Mouse (Mus musculus) CD8-positive naive resting alpha-beta T cell, adult 2 months (primary cell): ENCODE results near the gene Agfg2.
"Not testable (repeated sequence)": the region's sequence is repeated elsewhere in the genome, so short reads cannot be mapped to it uniquely, and the experiment has no call there.

ENCODE experiments used
- DNase-seq, 2 experiments: peaks; one replicate each; pipeline ENCODE4 v3.0.0; 2022; ENCODE audit warnings: low read depth in 2 of 2, low spot score in 2 of 2

Gene Agfg2

GRCm38 (mm10) chr5:137645652-137646091, 38.9 kb downstream of the Agfg2 start, which contains the start of gene Irs3:
TSS of gene Irs3 (minus strand) at chr5:137645714.
- no peak for DNase-seq

GRCm38 (mm10) chr5:137645091-137645651, 39.4 kb downstream of the Agfg2 start:
- peak in 1 of 2 experiments; percentile 11 for DNase-seq

GRCm38 (mm10) chr5:137644484-137644883, 40.0 kb downstream of the Agfg2 start:
- DNase-seq, result no peak

- DNase-seq, result no peak
Measured at GRCm38 (mm10) chr5:137642886-137643285, 41.6 kb downstream of the Agfg2 start.

GRCm38 (mm10) chr5:137641054-137641453, 43.5 kb downstream of the Agfg2 start, which contains the start of gene Sap25:
TSS of gene Sap25 (plus strand) at chr5:137641334.
- peak; percentile 24 to 45 for DNase-seq

- no peak for DNase-seq
Measured at GRCm38 (mm10) chr5:137639472-137639871, 45.1 kb downstream of the Agfg2 start.

- DNase-seq, result no peak
Measured at GRCm38 (mm10) chr5:137633397-137634084, 51.0 kb downstream of the Agfg2 start.

- peak in 1 of 2 experiments; percentile 19 for DNase-seq
Measured at GRCm38 (mm10) chr5:137631591-137631990, 52.9 kb downstream of the Agfg2 start.

- peak; percentile 71 to 80 for DNase-seq
Measured at GRCm38 (mm10) chr5:137631171-137631570, 53.4 kb downstream of the Agfg2 start.

GRCm38 (mm10) chr5:137630602-137631001, 53.9 kb downstream of the Agfg2 start:
- no peak for DNase-seq

GRCm38 (mm10) chr5:137629906-137630545, 54.5 kb downstream of the Agfg2 start:
- DNase-seq, result no peak

- no peak for DNase-seq
Measured at GRCm38 (mm10) chr5:137629306-137629721, 55.2 kb downstream of the Agfg2 start.

- DNase-seq, result peak; percentile 99
Measured at GRCm38 (mm10) chr5:137628498-137629305, 55.8 kb downstream of the Agfg2 start, which contains the start of the genes Fbxo24, Lrch4 and Gm20605. TSS of gene Fbxo24 (minus strand) at chr5:137629002. TSS of gene Lrch4 (plus strand) at chr5:137629121. TSS of gene Gm20605 (plus strand) at chr5:137629175.

GRCm38 (mm10) chr5:137627991-137628390, 56.5 kb downstream of the Agfg2 start:
- no peak for DNase-seq

GRCm38 (mm10) chr5:137623937-137624530, 60.5 kb downstream of the Agfg2 start:
- DNase-seq, result no peak

GRCm38 (mm10) chr5:137615347-137615746, 69.2 kb downstream of the Agfg2 start:
- DNase-seq, result no peak

GRCm38 (mm10) chr5:137614921-137615320, 69.6 kb downstream of the Agfg2 start:
- DNase-seq, result not testable (repeated sequence)

- no peak for DNase-seq
Measured at GRCm38 (mm10) chr5:137613550-137613949, 71.0 kb downstream of the Agfg2 start, which contains the start of gene Pcolce. TSS of gene Pcolce (minus strand) at chr5:137613784.

- no peak for DNase-seq
Measured at GRCm38 (mm10) chr5:137613076-137613475, 71.5 kb downstream of the Agfg2 start.

GRCm38 (mm10) chr5:137611245-137611602, 73.3 kb downstream of the Agfg2 start:
- no peak for DNase-seq
